Mouse (Mus musculus): ENCODE data around the gene Jmjd4.
A peak's percentile ranks its signal among the peaks of the same experiment; 100 is the strongest.

Jmjd4 gene

DNA sequence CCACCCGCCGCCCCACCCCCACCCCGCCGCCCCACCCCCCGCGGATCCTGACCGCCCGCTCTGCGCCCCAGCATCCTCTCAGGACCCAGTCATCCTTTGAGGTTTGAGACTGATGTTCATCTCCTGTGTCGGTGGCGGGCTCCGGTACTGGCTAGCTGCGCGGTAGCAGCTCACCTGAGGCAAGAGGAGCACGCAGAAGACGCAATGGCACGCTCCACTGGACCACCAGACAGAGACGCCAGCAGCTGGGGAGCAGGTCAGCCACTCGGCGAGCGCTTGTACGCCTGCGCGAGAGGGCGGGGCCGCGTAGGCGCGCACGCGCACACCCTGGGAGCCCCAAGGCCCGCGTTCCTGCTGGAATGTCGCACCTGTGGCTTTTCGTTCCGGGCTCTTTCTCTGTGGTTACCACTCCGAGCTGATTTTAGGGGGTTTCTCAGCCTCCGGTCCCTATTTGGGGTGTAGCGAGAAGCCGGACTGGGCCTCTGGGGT, at the start of gene Jmjd4:
Gene Jmjd4, plus strand, starts transcription at position 305 of the 489 bp plus-strand sequence.
- peak; percentile 95 to 97 for DNase-seq

DNA sequence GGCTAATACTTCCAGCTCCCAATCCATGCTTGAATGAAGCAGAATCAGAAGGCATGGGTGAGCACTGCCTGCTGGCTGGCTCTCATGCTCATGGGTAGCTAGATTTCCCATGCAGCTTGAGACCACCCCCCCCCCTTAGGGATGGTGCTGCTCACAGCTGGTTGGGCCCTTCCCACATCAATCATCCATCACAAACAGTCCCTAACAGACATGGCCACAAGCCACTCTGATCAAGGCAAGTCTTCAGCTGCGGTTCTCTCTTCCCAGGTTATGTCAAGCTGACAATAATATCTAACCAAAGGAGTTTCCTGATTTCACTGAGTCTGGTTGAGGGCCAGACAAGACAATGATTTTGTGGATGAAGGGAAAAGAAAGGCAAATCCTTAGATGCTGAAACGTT, 49.0 kb upstream of the Jmjd4 start:
- DNase-seq = no peak

DNA sequence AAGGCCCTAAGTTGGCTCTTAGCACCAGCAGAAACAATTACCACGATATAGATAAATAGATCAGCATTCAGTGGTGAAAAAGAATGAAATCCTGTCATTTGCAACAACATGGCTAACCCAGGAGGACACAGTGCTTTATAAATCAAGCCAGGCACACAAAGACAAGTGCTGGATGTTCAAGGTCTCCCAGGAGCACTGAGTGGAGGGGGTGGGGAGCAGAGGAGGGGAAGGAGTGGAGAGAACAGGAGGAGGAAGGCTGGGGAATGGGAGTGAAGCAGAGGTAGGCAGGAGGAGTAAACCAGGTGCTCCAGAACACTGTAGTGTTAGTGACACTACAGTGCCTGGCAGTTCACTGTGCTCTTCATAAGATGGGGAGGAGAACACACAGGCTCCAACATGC, 44.1 kb upstream of the Jmjd4 start:
- no peak for DNase-seq

DNA sequence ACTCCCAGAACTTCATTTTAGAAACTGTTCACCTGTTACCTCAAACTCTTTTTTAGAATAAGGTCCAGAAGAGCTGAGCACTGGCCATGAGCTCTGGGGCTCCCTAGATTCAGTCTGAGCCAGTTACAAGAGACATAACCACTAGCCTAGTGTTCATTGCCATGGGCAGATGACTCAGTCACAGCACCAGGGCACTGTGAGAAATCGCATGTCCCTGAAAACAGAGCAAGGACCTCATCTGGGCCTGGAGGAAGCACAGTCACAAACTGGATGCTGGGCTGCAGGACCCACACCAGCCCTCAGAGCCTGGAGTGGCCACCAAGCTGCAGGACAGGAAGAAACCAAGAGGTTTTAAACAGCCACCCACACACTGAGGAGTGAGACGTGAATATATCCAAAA, 39.0 kb upstream of the Jmjd4 start:
- DNase-seq = no peak

DNA sequence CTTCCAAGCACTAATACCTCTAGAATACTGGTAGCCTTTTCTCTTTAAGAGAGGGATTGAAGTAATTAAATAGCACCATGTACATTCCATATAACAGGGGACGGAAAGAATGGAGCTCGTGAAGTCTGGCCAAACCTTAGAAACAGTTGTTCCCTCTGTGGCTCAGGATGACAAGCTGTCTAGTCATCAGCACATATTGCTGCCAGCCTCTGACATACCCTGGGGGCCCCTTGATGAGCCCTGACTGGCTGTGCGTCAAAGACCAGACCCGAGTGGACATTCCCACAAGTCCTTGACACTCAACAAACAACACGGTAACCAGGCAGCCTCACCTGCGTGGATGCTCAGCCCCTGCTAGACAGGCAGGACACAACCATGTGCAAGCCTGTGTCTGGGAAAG, 37.8 kb upstream of the Jmjd4 start:
- no peak for DNase-seq

DNA sequence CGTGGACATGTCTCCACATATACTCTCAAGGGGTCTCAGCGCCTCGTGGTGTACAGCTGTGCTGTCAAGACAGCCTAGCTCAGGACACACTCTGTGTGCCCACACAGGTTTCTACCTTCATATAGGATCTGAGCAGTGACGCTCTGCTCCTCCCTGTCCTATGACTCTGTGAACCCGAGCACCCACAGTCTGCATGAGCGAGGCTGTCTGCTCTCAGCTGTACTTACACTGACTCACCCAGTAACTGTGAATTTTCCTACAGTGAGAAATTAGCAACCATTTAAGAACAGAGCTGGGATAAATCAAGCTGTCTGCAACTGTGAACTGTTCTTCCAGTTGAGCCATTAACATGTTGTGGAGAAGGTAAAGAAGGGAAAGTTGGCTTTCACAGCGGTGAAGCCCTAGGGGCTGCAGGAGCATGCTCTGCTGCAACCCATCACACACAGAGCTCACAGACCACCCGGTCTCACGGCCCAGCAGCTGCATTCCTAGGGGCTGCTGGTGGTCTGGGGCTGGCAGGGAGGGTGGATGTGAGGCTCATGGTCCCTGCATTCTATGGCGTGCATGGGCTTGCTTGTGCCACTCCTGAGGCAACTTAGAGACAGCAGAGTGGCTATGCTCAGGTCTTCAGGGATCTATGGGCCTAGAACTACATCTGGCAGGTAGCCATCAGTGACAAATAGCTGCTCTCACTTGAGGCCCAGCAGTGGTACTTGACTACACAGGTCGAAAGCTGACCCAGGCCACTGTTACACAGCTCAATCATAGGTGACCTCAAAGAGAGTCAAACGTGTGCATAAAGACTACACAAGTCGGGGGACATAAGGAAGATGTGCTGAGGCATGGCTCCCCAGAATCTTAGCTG, 36.6 kb upstream of the Jmjd4 start:
- no peak for DNase-seq

DNA sequence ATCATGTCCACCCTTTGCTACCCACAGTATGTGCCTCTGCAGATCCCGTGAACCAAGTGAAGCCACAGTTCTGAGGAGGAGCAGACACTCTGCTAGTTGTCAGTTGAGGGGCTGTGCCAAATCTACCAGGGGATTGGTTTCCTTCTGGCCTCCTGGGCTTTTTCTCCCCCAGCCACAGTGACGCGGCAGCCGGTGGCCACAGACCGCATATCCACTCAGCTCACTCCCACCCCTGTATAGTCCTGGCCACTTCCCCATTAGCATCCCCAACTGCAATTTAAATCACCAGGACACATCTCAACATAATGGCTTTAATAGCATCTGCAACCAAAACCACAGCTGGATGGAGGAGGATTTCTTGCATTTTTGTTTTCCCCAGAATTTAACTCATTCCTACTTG, 31.1 kb upstream of the Jmjd4 start:
- no peak for DNase-seq

DNA sequence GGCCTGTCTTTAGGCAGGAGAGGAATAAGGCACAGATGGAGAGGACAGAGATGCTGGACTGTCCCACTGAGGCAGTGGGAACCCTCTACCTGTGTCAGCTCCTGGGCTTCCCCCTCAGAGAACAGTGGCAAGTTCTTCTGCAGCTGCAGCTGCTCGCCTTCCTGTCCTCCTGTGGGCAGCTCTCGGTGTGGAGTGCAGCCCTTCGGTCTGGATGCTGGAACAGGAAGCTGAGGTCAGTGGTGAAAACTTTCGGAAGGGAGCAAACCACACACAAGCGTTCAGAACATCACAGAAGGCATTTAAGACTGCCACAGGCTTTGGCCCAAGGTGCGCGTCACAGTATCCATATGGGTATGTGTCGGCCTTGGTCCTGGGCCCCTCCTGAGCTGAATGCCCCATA, 28.4 kb upstream of the Jmjd4 start:
- DNase-seq = no peak

DNA sequence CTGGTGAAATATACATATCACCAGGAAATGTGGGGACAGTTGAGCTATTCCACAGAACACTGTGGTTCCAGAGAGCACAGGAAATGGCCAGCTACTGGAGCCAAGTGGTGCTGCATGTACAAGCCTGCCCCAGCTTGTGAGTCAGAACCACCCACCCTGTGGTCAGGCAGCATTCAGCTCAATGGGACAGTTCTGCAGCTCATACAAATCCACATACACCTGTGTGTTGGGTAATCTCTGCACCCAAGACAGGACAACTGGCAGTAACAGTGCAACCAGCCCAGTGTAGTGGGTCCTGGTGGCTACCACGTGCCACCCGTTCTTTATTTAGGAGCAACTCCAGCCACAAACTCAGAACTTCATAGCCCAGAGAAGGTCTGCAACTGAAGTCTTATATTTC, 27.9 kb upstream of the Jmjd4 start:
- no peak for DNase-seq

DNA sequence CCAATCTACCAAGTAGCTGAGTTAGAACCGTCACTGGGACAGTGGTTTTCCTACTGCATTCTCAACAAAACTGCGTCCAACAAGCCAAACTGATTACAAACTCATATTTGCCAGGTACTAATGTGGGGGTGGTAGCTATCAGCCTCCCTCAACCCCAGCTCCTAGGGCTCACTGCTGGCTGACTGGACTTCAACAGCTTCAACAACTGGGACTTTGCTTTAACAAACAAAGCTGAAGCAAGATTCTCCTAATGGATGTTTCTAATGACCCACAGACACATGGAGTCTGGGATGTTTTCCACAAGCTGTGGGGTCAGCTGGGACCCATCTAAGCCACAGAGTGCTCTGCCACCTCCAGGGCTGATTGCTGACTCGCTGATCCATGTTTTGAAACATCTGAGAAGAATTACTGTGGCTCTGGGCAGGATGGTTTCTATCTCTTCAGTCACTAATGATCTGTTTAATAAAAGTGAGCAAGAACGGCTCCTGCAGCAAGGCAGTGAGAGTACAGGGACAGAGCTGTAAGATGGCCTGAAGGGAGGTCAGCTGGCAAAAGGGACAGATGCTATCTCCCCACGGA, 26.7 kb upstream of the Jmjd4 start:
- no peak for DNase-seq

DNA sequence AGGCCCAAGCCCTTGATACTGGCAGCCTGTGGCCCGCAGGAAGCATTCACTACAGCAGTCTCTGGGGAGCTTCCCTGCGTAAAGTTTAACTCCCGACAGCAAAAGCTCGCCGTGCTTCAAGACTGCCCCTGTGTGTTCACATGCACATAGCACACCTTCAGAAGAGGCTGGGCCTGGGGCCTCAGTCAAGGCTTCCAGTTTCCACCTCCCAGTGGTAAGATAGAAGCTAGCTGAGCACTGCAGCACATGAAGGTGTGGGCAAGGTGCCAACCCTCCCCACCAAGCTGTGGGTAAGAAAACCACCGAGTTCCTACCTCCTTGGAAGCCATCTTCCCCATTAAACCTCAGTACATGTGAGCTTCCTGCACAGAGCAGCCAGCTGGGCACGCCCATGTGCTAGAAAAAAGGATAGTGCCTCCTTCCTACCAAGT, 24.2 kb upstream of the Jmjd4 start:
- peak in 1 of 2 experiments; percentile 30 for DNase-seq

DNA sequence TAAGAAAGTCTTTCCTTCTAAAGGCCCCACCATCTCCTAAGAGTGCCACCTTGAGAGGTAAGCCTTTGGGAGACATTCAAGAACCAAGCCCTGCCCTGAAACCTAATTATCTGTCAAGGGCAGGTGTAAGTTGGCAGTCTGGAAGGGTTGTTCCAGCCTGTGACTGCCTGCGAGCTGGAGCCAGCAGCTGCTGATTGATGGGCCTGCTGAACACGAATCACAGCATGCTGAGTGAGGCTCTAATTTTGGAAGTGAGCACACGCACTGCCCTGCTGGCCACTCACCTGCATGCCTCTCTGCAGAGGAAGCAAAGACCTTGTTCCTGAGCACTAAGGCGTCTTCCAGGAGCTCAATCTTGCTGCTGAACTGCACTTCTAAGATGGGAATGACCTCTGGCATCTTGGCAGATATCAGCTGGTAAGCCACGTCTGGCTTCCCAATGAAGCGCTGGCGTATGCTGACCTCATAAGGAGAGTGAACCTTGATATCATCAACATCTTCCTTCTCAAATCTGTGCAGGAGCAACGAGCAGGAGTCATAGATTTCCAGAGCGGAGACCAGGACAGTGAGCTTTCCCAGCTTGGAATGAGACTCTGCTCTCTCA, 21.7 kb upstream of the Jmjd4 start:
- peak in 1 of 2 experiments; percentile 32 for DNase-seq

DNA sequence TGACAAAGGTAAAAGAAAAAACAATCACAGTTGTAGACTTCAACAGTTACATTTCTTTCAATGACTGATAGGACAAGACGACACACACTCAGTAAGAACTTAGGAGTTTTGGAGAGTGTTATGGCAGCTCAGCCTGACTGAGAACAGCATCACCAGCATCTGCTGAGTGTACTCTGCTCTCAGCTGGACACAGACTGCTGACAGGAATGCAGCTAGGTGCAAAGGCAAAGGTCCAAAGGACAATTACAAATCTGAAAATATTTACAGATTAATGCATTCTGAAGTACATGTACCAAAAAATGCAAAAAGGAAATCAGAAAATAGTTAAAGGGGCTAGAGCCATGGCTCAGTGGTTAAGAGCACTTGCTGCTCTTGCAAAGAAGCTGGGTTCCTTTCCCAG, 19.9 kb upstream of the Jmjd4 start:
- no peak for DNase-seq

DNA sequence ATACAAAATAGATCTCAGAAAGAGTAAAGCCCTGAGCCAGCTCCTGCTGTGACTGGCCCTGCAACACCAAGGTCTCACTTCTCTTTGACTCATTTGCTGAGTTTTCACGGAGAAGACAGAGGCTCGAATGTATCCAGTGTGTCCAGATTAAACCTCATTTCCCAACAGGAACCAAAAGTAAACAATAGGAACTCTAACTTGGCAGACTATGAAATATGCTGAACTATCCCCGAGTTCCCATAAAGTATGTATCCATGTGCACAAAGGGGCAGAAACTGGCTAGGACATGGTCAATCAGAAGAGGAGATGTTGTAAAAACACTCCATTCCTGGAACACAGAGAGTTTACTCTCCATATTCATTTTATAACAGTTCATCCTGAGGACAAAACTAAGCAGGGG, 17.6 kb upstream of the Jmjd4 start:
- no peak for DNase-seq

DNA sequence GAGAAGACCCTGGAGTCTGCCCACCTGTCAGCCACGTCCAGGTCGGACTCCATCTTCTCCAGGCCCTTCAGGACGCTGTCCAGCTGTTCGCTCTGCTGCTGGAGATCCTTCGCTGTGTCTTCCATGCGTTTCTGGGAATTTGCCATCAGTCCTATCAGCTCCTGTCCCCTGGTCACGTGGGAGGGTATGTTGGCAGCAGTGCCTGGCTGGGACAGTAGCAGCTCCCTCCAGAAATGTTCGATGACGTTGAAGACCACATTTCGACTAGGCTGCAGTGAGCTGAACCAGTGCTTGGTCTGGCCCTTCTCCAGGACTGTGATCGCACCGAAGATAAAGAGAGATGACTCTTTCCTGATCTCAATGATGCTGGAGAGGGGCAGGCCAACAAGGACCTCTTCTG, 11.9 kb upstream of the Jmjd4 start:
- DNase-seq = no peak

DNA sequence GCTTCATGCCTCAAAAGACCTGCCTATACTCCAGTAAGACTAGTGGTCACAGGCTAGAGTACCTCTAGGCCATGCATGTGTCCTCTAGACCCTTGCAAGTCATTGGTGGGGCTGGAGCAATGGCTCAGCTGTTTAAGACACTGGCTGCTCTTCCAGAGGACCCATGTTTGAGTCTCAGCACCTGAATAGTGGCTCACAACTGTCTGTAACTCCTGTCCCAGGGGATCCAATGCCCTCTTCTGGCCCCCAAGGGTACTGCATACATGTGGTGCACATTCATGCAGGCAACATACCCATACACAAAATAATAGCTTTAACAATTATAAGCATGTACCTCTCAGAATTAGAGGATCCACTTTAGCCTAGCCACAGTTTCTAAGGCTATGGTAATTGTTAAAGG, 6.7 kb upstream of the Jmjd4 start:
- no peak for DNase-seq

DNA sequence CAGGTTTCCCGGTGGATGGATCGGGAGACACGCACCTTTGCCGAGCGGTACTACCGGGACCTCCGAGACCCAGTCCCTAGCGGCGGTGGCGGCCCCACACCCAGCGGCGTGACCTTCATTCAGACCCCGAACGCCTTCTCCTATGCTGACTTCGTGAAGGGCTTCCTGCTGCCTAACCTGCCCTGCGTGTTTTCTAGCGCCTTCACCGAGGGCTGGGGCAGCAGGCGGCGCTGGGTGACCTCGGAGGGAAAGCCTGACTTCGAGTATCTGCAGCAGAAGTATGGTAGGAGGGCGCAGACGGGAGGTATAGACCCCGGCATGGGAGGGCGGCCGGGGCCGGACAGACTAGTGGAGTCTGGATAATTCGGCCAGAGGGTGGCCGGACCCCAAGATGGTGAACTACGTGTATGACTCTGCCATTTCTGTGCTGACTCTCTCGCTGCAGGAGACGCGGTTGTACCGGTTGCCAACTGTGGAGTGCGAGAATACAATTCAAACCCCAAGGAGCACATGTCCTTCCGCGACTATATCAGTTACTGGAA, 456 bp downstream of the Jmjd4 start:
- DNase-seq = peak in 1 of 2 experiments; percentile 54

DNA sequence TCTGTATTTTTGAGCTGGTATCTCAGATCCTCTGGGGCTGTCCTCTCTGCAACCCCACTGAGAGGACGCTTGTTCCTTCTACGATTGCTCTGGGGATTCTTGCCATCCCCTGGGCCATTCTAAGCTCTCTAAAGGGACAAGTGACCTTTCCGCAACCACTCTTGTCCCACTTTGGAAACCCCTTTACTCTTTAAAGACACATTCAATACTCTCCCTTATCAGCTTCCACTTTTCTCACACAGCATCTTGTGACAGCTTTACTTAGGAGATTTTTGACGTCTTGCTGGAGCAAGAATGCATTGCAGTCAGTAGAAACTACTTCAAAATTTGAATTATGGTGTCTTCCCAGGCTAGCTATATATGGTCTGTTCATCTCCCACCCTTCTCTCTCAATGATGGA, 1.2 kb downstream of the Jmjd4 start, which contains the start of gene Snap47:
Gene Snap47, minus strand, starts transcription at position 101 of the 400 bp plus-strand sequence.
- no peak for DNase-seq

DNA sequence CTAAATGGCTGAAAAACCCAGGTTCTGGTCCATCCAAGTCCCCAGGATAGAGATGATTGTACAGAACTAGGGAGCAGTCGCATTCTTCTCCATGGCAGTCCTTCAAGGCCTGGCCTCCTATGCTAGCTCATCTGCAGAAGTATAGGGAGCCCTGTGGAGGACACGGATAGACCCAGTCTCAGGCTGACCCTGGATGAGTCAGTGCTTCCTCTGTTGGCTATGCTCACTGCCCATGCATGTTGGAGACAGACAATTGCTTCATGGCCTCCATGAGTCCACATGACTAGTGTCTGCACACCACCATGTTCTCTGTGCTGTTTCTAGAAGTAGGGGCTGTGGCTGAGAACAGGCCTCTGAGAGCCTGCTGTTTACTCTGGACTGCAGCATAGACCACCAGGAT, 6.5 kb downstream of the Jmjd4 start:
- no peak for DNase-seq

DNA sequence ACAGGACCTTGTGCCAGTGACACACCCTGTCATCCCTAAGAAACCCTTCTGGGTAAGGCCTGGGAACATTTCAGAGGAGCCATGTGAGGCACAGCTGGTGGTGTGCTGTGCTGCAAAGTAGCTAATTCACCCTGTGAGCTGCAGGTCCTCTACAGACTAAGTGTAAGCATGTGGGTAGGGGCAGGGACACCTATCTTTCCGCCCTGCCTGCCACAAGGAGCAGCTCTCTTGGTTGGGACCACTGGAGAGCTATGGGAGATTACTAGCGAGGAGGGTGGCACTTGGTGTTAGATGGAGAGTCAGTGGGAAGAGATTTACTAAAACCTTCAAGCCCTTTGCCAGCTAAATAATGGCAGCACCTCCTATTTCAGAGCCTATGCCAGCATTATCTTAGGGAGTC, 7.0 kb downstream of the Jmjd4 start:
- no peak for DNase-seq

DNA sequence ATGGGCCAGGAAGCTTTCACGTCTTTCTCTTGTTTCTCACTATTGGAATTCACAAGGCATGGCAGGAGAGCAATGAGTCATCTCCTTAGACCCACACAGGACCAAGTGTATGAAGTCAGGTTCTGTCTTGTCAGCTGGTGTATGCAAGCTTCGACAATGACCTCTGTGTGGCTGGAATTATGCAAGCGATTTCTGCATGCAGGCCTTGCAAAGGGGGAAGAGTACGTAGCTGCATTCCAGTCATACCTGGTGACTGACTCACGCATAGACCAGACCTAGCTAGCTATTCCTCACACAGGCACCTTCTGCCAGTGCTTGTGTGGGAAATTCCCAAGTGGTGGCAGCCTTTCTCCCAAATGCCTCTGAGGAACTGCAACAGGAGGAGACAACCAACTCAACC, 9.1 kb downstream of the Jmjd4 start:
- no peak for DNase-seq

DNA sequence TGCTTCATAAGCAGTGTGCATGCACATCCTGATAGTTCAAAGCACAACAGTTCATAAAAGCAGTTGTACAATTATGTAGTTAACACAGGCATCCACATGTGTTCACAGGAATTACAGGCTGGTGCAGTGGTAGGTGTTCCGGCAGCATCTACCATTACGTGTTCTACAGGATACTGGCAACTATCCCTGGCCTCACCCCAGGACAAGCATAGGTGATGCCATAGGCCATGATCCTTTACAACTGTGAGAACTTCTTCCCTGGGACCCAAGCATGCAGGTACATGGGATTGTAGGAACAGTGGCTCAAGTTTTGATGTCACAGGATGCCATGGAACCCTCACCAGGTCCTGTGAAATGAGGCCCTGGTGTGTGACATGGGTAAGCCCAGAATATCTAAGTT, 10.6 kb downstream of the Jmjd4 start:
- DNase-seq = no peak

Data from cerebellum, postnatal 25 days (tissue).